Mouse (Mus musculus) neutrophil, adult 5-6 weeks (primary cell): ENCODE results near the gene Reln. TPM values are rescaled to one million over a fixed set of nuclear protein-coding genes. Genes with fewer than 3 reads are reported as not detected.

Source experiments
- ATAC-seq: fragments of 151-379, 151-347 bp; 2 replicates; pipeline ENCODE4 v1.8.0; 2017; ENCODE audit warnings: mild to moderate bottlenecking, moderate TSS enrichment; ENCODE audit not compliant: insufficient number of reproducible peaks, poor library complexity, low FRiP score, severe bottlenecking; ENCODE audit errors: extremely low read depth
- total RNA-seq: library from RNA; stranded (forward); fragments of 200-1000 nt; gene quantifications from 2 replicates; pipeline ENCODE4 v1.2.3, GENCODE M21; 2017

Gene Reln
- total RNA-seq, 1 experiment from 2014 or later, result 4.7 TPM

- ATAC-seq, result no peak
These were observed 31.5 kb downstream of the Reln start for GRCm38 (mm10) chr5:22312995-22313394.

- ATAC-seq, result no peak
These were observed 33.5 kb downstream of the Reln start for GRCm38 (mm10) chr5:22311046-22311445.

- ATAC-seq, result no peak
These were observed 35.5 kb downstream of the Reln start for GRCm38 (mm10) chr5:22309001-22309400.

GRCm38 (mm10) chr5:22307853-22308252, 36.6 kb downstream of the Reln start:
- ATAC-seq, result no peak

DNA sequence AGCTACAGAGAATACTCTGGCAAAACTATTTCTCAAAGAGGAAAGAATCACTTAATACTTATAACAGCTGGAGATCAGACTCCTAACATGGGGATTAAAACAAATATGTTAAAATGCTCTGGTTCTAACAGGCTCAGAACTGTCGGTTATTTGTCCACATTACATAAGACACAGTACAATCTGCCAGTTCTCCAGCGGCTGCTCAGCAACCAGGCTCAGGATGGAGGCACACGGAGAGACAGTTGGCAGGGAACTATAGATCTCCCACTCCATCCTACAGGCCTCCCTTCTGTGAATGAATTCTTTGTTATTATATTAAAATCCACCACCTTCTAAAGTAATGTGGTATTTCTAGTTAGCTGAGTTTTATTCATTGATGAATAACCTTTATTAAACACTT, 37.4 kb downstream of the Reln start:
- no peak for ATAC-seq

DNA sequence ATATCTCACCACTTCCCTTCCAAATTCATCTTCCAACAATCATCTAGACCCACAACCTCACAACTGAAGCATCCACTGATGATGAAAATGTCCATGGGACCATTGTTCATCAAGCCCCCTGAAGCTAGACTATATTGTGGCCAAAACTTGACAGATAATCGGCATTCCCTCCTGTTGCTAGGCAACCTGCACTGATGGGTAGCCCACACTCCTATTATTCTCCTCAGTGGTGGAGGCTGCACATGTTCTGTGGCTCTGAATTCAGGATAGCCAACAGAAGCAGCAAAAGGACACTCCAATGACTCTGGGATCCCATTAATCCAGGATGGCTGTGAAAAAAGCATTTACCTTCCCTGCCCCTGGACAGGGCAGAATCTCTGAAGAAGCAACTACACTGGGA, 40.8 kb downstream of the Reln start:
- ATAC-seq, result no peak

- no peak for ATAC-seq
These were observed 42.2 kb downstream of the Reln start for GRCm38 (mm10) chr5:22302309-22302708.

DNA sequence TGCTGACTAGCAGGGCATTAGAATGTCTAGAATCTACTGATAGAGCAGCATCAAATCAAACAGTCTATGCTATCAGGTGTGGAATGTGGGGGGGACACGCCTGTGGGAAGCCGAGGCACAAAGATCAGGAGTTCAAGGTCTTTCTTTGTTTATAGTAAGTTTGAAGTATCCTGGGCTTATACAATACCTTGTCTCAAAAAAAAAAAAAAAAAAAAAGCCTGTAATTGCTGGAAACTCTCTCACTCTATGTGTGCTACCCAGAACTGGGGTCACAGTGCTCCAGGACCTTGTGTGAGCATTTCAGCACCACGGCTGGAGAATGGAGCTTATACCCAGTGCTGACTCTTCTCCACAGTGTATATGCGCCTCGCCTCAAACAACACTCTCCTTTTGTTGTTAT, 43.7 kb downstream of the Reln start:
- no peak for ATAC-seq

- no peak for ATAC-seq
These were observed 44.5 kb downstream of the Reln start for GRCm38 (mm10) chr5:22300046-22300445.

- no peak for ATAC-seq
These were observed 49.3 kb downstream of the Reln start for GRCm38 (mm10) chr5:22295161-22295560.

- ATAC-seq, result no peak
These were observed 53.1 kb downstream of the Reln start for GRCm38 (mm10) chr5:22291409-22291808.

DNA sequence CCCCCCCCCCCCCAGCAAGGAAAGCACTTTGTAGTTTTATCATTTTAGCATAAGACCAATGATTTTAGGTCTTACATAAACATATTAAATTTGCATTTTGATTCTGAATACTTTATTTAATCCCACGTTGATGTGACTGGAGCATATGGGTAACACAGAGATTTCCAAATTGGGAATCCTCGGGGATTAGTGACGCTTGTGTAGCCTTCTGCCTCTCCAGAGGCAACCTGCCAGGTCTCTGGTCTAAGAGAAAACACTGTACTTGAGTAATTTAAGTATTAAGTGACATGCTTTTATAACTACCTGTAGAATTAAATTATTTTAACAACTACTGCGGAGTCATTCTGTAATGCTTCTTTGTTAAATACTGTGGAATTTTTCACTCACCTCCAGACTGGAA, 59.1 kb downstream of the Reln start:
- ATAC-seq, result no peak

GRCm38 (mm10) chr5:22282141-22282665, 62.3 kb downstream of the Reln start:
- no peak for ATAC-seq

GRCm38 (mm10) chr5:22280534-22281164, 63.9 kb downstream of the Reln start:
- ATAC-seq, result no peak

- ATAC-seq, result no peak
These were observed 65.3 kb downstream of the Reln start for GRCm38 (mm10) chr5:22279201-22279600.

- no peak for ATAC-seq
These were observed 70.4 kb downstream of the Reln start for GRCm38 (mm10) chr5:22274134-22274533.

GRCm38 (mm10) chr5:22266489-22267301, 77.8 kb downstream of the Reln start:
- no peak for ATAC-seq

- ATAC-seq, result no peak
These were observed 82.1 kb downstream of the Reln start for GRCm38 (mm10) chr5:22262351-22262765.

- ATAC-seq, result no peak
These were observed 89.2 kb downstream of the Reln start for GRCm38 (mm10) chr5:22255346-22255745.

DNA sequence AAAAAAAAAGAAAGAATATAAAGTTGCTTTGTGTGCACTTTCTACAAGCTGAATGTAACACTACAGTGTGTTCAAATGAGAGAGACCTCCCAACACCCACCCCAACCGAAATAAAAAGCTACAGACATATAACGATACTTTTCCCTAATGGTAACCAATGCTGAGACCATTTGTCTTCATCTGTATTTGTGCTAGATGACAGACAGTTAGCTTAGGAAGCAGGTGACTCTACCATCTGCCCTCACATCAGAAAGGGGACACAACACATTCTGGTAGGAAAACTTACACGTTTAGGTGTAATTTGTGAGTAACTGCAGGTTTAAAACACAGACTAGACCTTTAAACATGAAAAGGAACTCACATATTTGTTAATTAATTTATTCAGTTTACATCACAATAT, 90.6 kb downstream of the Reln start:
- ATAC-seq, result no peak
